Mouse (Mus musculus) lung, postnatal 0 days (tissue): ENCODE data around the gene Fpr-rs4. TPM values are rescaled to one million over a fixed set of nuclear protein-coding genes. Genes with fewer than 3 reads are reported as not detected.
"Not testable (repeated sequence)": the region's sequence is repeated elsewhere in the genome, so short reads cannot be mapped to it uniquely, and the experiment has no call there.

Experiments
- ATAC-seq: fragments of 200-750 bp; cut with Nextera tagmentation; 2 replicates; pipeline ENCODE4 v1.8.0; 2017; ENCODE audit warnings: moderate library complexity
- DNase-seq: peaks from one replicate; pipeline ENCODE4 v3.0.0-alpha.2; 2016; ENCODE audit warnings: low spot score
- H3K27ac ChIP-seq: fragments of 300-500 bp; sonication (generic); 2 replicates; pipeline ENCODE4 v1.5.1; 2014; ENCODE audit warnings: antibody characterized with exemption, mild to moderate bottlenecking, low read length, mixed read lengths
- H3K27me3 ChIP-seq: fragments of 300-500 bp; sonication (generic); replicated peaks from 2 replicates; pipeline ENCODE4 v1.6.1; 2014; ENCODE audit warnings: low read length, mixed read lengths; ENCODE audit not compliant: insufficient read depth
- H3K36me3 ChIP-seq: fragments of 300-500 bp; sonication (generic); 2 replicates; pipeline ENCODE4 v1.6.1; 2014; ENCODE audit warnings: low read length, mixed read lengths; ENCODE audit not compliant: insufficient read depth
- H3K4me1 ChIP-seq: fragments of 300-500 bp; sonication (generic); 2 replicates; pipeline ENCODE4 v1.6.1; 2014; ENCODE audit warnings: antibody characterized with exemption, low read depth, low read length, mixed read lengths; ENCODE audit not compliant: insufficient read depth
- H3K4me2 ChIP-seq: fragments of 300-500 bp; sonication (generic); replicated peaks from 2 replicates; pipeline ENCODE4 v1.6.1; 2014; ENCODE audit warnings: low read depth, mild to moderate bottlenecking, low read length, moderate library complexity, mixed read lengths
- H3K4me3 ChIP-seq: fragments of 300-500 bp; sonication (generic); 2 replicates; pipeline ENCODE4 v1.5.1; 2014; ENCODE audit warnings: low read depth, low read length
- H3K9ac ChIP-seq: fragments of 300-500 bp; sonication (generic); replicated peaks from 2 replicates; pipeline ENCODE4 v1.6.1; 2014; ENCODE audit warnings: low read depth, mild to moderate bottlenecking
- H3K9me3 ChIP-seq: fragments of 300-500 bp; sonication (generic); 2 replicates; pipeline ENCODE4 v1.6.1; 2016; ENCODE audit warnings: low read length, mixed read lengths
- CTCF ChIP-seq: IDR thresholded peaks from 2 replicates; pipeline ENCODE4 v1.5.1; 2016; ENCODE audit warnings: antibody characterized with exemption, mild to moderate bottlenecking
- EP300 ChIP-seq: IDR thresholded peaks from 2 replicates; pipeline ENCODE4 v1.6.1; 2016; ENCODE audit warnings: antibody characterized with exemption, mild to moderate bottlenecking, control low read depth
- WGBS: fragments of 180-500 bp; shearing (Covaris S2); extraction: QIAGEN DNeasy Blood & Tissue Kit; methylation state at CpG from one replicate; pipeline ENCODE4 v1.1.7; 2014; 5-methylcytosine and 5-hydroxymethylcytosine counted together
- polyA plus RNA-seq: library from polyadenylated mRNA; unstranded; fragments of >200 nt; fragmentation: Nextera tagmentation; extraction: Ambion mirVana; gene quantifications from 2 replicates; pipeline ENCODE4 v1.2.1, GENCODE M21; 2015

Gene Fpr-rs4
- not detected in 2 replicates for polyA plus RNA-seq

- WGBS: 40% methylated on average over 2 of the region's 2 CpGs
- ATAC-seq (no peak), DNase-seq (no peak)
- no peaks in the 10 kb centered on the region for H3K36me3 ChIP-seq
- no peak within 1 kb of the TSS for H3K4me3 ChIP-seq
- H3K9ac ChIP-seq: no peak within 1 kb of the TSS
- no peaks in the 10 kb centered on the region for H3K9me3 ChIP-seq
- TF ChIP-seq CTCF (no peak), EP300 (no peak)
- H3K27me3 ChIP-seq: no peaks in the 10 kb centered on the region
- no peaks in the 10 kb centered on the region for H3K4me1 ChIP-seq
- H3K4me2 ChIP-seq: no peak within 1 kb of the TSS
- no peak within 1 kb of the TSS for H3K27ac ChIP-seq
Observed at GRCm38 (mm10) chr17:18021433-18021832, at the start of gene Fpr-rs4. Gene Fpr-rs4 (plus strand): TSS chr17:18021733.

GRCm38 (mm10) chr17:17973443-17973842 lies 48.1 kb upstream of the Fpr-rs4 start:
- ATAC-seq: no peak
- H3K4me3 ChIP-seq: no peak overlapping the region
- WGBS: 24% methylated on average over 1 of the region's 1 CpGs
- H3K4me2 ChIP-seq: no peak overlapping the region
- TF ChIP-seq CTCF (0 out of 2 replicates have a peak, but pooled peaks have one; percentile 25), EP300 (no peak)
- H3K27ac ChIP-seq: no peak overlapping the region
- DNase-seq: no peak
- H3K27me3 ChIP-seq: no peaks in the 10 kb centered on the region
- H3K9me3 ChIP-seq: 0 out of 2 replicates have a peak, but pooled peaks cover 3% of the 10 kb centered on the region
- H3K36me3 ChIP-seq: no peaks in the 10 kb centered on the region
- no peaks in the 10 kb centered on the region for H3K4me1 ChIP-seq
- no peak overlapping the region for H3K9ac ChIP-seq

- ATAC-seq, H3K9me3 ChIP-seq, H3K36me3 ChIP-seq, H3K4me3 ChIP-seq, H3K9ac ChIP-seq, H3K4me2 ChIP-seq, H3K27me3 ChIP-seq, H3K4me1 ChIP-seq, H3K27ac ChIP-seq, DNase-seq: not testable (repeated sequence)
- 56% methylated on average over 2 of the region's 2 CpGs for WGBS
Observed at GRCm38 (mm10) chr17:17981232-17981631, 40.3 kb upstream of the Fpr-rs4 start.

- no peak overlapping the region for H3K4me2 ChIP-seq
- no peak for DNase-seq
- H3K27me3 ChIP-seq: no peaks in the 10 kb centered on the region
- H3K36me3 ChIP-seq: no peaks in the 10 kb centered on the region
- H3K9ac ChIP-seq: no peak overlapping the region
- 85% methylated on average over 1 of the region's 1 CpGs for WGBS
- no peak for ATAC-seq
- no peak overlapping the region for H3K27ac ChIP-seq
- H3K9me3 ChIP-seq: no peaks in the 10 kb centered on the region
- no peak for TF ChIP-seq CTCF
- TF ChIP-seq EP300: no peak
- no peaks in the 10 kb centered on the region for H3K4me1 ChIP-seq
- H3K4me3 ChIP-seq: no peak overlapping the region
Observed at GRCm38 (mm10) chr17:18004752-18005151, 16.8 kb upstream of the Fpr-rs4 start.

GRCm38 (mm10) chr17:18049124-18049523 lies 27.6 kb downstream of the Fpr-rs4 start, which contains the start of gene Vmn2r124:
Gene Vmn2r124 (plus strand): TSS chr17:18049424.
- TF ChIP-seq CTCF (no peak), EP300 (no peak)
- no peaks in the 10 kb centered on the region for H3K9me3 ChIP-seq
- no peaks in the 10 kb centered on the region for H3K36me3 ChIP-seq
- H3K4me2 ChIP-seq: no peak within 1 kb of the TSS
- H3K4me3 ChIP-seq: no peak within 1 kb of the TSS
- no peak within 1 kb of the TSS for H3K9ac ChIP-seq
- 24% methylated on average over 2 of the region's 2 CpGs for WGBS
- H3K27me3 ChIP-seq: no peaks in the 10 kb centered on the region
- DNase-seq: no peak
- H3K4me1 ChIP-seq: no peaks in the 10 kb centered on the region
- no peak for ATAC-seq
- H3K27ac ChIP-seq: no peak within 1 kb of the TSS

Other genes with a start within 250 kb of the Fpr-rs4 start
- gene Spaca6, start 194.6 kb upstream of the Fpr-rs4 start, polyA plus RNA-seq: 16.6 and 17.9 TPM in 2 replicates
- gene Has1, start 166.5 kb upstream of the Fpr-rs4 start, polyA plus RNA-seq: 1.9 and 2.4 TPM in 2 replicates
- gene Fpr1, start 137.8 kb upstream of the Fpr-rs4 start, polyA plus RNA-seq: 13.7 and 14.9 TPM in 2 replicates
- 12.6 and 15.4 TPM in 2 replicates for gene Fpr2, start 133.9 kb upstream of the Fpr-rs4 start, polyA plus RNA-seq
- not detected in 2 replicates for gene Fpr3, start 133.9 kb upstream of the Fpr-rs4 start, polyA plus RNA-seq
- gene Vmn2r124, start 27.7 kb downstream of the Fpr-rs4 start, polyA plus RNA-seq: 0.01 TPM in 1 of 2 replicates, not detected in the other
- gene Vmn2r91, start 63.3 kb downstream of the Fpr-rs4 start, polyA plus RNA-seq: not detected in 2 replicates
- not detected in 2 replicates for gene Vmn2r92, start 130.2 kb downstream of the Fpr-rs4 start, polyA plus RNA-seq